Mouse (Mus musculus) Muller cell, postnatal 12 days (primary cell): ENCODE results near the gene Rdh5.

Experiments used
- DNase-seq: peaks from one replicate; pipeline ENCODE4 v3.0.0-alpha.2; 2015; ENCODE audit errors: inconsistent ontology term

The Rdh5 gene

DNA sequence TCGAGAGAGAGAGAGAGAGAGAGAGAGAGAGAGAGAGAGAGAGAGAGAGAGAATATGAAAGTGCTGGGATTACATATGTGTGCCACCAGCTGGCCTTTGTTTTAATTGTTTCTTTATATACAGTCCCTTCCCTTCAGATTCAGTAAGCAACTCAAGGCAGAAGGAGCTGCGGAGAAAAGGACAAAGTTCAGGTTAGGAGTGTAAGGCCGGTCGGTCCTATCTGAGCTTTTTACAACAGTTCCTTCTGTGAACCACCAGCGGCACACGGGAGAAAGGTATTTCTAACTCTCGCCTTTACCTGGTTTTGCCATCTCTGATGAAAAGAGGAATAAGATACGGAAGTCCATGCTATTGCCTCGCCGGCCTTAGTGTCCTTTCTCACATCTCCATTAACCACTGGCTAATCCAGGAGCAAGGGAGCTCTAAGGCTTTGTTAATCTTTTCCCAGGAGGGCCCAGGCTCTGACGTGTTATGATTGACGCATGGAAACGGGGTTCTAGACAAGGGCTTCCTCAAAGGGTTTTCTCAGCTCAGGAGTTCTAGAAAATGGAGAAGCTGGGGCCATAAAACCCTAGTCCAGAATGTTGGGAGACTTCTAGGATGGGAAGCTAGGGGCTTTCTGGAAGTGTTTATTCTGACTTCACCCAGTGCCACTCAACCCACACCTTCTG, 13.8 kb downstream of the Rdh5 start:
- DNase-seq: no peak

DNA sequence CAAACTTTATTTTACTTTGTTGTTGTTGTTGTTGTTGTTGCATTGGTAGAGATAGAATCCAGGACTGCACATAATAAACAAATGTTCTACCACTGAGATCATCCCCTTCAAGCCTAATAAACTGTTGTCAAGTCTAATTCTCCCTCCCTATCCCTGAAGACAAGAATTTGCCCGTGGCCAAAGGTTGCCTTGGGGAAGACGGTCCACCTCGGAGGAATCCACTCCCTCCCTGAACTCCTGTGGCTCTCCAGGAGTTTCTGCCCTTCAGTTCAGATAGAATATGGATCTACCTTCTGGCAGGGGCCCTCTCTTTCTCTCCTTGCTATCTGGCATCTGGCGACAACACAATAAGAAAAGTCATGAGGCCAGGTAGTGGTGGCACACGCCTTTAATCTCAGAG, 17.9 kb downstream of the Rdh5 start:
- no peak for DNase-seq

DNA sequence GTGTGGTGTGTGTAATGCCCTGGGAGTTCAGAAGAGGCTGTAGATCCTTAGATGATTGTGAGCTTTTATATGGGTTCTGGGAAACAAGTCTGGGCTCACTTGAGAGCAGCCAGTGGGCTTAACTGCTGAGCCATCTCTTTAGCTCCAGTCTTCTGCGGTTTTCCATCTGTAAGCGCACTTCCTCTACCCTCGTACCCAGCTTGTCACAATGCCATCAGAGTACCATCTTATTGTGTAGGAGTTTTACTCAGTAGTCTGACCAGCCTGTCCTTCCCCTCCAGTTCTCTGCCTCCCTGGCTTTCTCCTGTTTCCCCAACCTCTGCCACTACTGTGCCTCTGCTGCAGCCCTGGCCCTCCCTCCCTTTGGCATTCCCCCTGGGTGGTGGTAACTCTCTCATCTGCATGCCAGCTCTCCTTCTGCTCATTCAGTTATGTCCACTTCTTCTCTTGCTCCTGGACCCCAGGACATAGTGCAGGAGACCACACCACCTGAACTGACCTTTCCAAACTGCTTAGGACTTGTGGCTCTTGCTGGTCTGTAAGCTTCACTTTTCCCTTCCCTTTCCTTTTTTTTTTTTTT, 20.2 kb downstream of the Rdh5 start:
- DNase-seq: no peak

DNA sequence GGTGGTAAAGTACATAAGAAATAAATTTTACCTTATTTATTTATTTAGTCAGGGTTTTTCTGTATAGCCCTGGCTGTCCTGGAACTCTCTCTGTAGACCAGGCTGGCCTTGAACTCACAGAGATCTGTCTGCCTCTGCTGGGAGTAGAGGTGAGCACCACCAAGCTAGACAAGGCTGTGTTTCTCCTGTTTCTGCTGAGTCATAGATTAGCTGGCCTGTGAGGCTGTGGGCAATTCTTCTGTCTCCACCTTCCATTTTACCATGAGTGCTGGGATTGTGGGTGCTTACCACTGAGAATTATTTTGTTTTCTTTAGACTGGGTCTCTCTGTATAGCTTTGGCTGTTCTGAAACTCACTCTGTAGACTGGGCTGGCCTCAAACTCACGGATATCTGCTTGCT, 21.3 kb downstream of the Rdh5 start:
- no peak for DNase-seq

DNA sequence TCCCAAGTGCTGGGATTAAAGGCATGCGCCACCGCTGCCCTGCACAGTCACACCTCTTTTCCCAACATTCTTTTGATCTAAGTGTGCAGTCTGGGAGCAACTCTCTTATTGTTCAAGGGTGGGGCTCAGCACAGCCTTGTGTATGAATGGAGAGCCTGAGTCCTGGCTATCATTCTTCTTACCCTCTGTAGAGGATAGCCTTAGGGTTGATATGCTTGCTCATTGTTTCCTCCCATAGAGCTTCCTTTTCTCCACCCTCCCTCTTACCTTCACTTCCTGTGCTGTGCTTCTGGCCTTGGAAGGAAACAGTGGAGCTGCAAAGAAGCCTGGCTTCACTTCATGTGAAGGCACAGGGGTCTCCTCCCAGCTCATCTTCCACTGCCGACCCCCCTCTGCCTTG, 22.0 kb downstream of the Rdh5 start, which contains the start of gene Cd63:
Cd63 (plus strand) TSS at position 292 of the 400 bp plus-strand sequence.
- DNase-seq: no peak

DNA sequence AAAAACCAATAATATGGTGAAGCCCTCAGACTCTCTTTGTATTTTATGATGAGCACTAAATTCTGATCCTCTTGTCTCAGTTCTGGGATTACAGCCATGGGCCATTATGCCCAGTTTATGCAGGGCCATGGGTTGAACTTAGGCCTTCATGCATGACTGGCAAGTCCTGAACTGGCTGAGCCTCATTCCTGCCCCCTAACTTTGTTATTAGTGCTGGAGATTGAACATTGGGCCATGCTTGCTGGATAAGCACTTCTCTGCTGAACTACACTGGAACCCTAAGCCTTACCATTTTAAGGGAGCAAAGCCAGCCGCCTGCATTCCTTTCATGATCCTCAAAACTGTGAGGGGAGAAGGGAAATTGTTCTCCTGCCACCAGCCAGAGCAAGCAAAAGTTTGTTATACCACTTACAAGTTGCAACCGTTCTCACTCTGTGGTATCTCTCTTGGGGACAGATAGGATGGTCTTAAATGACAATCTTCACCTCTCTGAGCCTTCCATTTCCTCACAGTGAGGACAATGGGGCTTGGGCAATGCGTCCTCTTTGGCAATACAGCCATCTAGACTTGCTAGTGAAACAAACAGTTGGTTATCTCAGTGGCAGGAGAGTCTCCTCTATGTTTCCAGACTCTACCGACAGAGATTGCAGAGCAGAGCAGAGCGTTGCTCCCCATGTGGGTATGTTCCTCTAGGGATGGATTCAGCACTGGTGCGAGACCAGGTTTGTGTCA, 22.8 kb downstream of the Rdh5 start:
- DNase-seq: no peak

DNA sequence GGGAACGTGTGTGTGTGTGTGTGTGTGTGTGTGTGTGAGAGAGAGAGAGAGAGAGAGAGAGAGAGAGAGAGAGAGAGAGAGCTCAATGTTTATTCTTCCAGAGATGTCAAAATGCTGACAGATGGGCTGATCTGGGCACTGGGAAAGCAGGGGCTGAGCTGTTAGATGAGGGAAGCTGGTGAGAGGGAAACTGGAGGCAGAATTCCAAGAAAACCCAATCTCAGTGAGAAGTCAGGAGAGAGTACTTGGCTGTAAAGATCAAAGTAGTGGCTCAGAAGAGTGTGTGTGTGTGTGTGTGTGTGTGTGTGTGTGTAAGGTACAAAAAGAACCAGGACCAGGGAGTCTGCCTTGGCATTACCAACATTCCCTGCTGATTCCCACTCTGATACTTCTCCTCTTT, 25.2 kb downstream of the Rdh5 start:
- no peak for DNase-seq

DNA sequence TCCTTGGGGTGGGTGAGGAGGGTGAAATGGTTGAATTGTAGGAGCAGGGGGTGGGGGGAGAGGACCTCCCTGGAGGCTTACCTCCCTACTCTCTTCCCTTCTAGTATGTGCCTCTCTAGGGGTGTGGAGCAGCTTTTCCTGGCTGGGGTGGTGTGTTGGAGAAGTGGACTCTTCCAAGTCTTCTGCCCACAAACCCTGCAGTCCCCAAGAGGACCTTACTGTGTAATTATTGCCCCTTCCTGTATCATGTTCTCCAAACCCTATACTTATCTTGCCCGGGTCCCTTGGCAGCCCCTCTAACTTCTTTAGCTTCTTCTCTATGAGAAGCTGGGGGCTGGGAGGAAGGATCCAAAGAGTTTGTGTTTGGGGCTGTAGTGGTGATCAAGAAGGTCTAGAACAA, 25.9 kb downstream of the Rdh5 start:
- no peak for DNase-seq

DNA sequence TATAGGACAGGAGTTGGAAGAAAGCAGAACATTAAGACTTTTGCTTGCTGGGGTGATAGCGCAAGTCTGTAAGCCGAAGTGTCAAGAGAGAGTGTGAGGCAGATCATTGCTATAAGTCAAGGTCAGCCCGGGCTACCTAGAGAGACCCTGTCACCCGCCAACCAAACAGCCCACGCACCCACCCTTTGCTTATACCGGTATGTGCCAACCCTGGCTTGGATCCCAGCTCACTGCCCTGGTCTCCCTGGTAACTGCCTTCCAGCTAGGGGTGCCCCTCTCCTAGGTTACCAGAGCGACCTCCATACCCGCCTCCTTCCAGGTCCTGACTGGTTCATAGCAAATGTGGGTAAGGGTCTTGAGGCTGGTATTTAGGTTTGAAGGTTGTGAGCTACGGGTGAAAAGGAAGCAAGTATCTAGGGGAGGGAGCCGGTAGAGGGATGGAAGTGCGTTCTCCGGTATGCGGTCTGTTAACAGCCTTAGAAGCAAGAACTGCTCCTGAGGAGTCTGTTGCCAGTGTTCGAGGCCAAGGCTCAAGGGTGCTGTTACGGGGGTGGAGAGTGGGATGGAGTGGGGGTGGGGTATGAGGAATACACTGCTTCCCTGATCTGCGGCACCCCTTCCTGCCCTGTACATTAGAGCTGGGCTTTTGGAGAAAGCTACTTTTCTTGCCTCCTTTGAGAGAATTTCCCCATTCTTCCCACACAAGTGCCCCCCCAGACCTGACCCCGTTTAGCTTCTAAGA, 26.6 kb downstream of the Rdh5 start:
- DNase-seq: peak; percentile 43

DNA sequence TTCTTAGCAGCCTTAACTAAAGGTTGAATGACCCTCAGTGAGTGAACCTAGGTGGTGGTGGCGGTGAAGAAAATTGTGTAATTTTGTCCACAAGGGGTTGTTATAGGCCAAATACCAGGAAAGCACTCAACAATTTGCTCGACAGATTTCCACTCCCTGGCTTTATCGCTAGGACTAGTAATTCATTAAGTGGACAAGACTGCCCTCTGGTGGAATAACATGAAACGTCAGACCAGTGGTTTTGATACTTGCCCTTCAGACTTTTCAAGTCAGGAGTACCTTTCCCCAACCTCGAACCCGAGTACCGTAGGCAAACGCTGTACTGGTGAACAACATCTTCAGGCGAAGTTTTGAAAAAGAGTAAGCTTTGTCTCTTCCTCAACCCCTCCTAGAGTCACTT, 27.3 kb downstream of the Rdh5 start:
- peak; percentile 84 for DNase-seq

DNA sequence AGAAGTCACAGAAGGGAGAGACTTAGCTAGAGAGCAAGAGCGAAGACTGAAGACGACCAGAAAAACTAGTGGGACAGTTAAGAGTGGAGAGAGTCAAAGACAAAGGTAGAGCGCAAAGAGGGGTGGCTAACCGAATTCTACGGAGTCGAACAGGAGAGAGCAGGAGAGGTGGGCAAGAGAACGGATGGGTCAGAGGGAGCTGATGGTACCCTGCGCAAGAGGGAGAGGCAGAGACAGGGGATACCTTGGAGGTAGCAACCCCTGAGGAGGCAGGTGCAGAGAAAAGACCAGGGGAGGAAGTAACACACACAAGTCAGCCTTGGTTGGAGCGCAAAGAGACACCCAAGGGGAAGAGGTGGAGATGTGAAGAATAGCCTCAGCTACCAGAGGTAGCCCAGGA, 30.4 kb downstream of the Rdh5 start:
- no peak for DNase-seq

DNA sequence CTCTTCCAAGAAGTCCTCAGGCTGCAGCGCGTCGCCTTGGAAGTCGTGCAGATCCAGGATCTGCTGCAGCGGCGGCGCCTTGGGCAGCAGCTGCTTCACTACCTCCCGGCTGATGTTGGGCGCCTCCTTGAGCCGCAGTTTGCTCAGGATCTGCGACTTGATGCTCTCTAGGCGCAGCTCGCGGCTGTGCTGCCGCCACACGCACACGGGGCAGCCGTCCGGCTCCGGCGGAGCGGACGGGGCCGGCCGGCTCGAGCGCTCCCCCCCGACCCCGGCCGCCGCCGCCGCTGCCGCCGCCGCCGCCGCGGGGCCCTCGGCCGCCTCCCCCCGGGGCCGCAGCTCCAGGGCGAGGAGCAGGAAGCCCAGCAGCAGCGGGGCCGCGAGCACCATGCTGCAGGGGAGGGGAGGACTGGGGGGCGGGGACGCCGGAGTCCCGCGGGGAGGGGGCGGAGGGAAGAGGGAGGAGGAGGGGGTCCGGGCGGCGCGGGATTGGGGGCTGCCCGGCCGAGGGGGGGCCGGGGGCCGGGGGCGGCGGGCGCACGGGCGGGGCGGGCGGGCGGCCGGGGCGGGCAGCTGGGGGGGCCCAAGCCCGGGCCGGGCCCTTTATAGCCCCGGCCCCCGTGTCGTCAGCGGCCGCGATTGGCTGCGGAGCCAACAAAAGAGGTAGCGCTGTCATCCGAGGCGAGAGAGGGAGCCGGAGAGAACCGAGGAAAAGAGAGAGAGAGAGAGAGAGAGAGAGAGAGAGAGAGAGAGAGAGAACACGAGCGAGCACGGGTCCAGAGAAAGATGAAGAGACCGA, 31.2 kb downstream of the Rdh5 start, which contains the start of gene Gdf11:
Gdf11 (minus strand) TSS at position 423 of the 799 bp plus-strand sequence.
- peak; percentile 84 for DNase-seq

DNA sequence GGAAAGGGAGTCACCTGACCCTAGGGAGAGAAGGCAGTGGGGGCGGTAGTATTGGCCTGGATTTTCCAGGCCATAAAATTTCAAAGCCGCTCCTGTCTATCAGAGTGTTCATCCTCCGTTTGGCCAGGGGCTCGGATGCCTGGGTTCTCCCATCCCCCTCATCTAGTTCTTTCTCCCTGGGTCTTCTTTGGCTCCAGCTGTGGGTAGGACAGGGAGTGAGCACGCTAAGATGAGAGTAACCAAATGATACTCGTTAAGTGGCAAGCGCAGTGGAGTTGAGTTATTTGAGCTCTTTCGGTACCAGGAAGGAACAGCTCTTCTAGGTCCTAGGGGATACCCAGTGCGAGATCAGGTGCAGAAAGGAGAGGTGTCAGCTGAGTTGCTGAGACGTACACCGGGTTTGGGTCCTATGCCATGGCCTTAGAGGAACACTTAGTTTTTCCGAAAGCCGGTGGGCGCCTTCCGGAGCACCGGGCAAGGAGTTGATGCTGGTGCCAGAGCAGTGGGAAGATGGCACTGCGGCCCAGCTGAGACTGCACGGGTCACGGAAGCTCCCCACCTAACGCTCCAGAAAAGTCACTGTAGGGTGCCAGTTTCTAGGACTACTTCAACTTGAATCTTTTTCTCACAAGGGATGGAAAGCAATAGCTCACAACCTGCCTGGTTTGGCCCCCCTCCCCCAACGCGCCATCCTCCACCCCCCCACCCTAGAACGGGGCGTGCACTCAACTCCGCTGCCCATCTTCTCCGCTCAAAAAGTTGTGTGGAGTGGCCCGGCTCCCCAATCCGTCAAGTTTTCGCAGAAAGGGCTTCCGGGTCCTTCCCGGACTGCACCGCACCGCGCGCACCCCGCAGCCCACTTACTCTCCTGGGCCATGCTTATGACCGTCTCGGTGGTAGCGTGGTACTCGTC, 32.0 kb downstream of the Rdh5 start:
- DNase-seq: no peak

DNA sequence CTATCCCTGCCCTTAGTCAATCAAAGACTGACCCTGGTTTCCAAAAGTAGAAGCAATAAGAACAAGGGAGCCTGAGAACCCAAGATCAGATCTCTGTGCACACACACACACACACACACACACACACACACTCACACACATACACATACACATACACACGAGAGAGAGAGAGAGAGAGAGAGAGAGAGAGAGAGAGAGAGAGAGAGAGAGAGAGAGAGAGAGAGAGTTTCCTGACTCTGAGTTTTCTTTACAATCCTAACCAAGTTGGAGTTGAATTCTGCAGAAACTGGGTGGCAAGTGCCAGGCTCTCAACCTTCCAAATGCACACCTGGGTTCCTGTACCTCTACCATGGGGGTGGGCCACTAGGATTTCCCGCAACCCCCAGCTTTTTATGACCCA, 32.8 kb downstream of the Rdh5 start:
- no peak for DNase-seq

DNA sequence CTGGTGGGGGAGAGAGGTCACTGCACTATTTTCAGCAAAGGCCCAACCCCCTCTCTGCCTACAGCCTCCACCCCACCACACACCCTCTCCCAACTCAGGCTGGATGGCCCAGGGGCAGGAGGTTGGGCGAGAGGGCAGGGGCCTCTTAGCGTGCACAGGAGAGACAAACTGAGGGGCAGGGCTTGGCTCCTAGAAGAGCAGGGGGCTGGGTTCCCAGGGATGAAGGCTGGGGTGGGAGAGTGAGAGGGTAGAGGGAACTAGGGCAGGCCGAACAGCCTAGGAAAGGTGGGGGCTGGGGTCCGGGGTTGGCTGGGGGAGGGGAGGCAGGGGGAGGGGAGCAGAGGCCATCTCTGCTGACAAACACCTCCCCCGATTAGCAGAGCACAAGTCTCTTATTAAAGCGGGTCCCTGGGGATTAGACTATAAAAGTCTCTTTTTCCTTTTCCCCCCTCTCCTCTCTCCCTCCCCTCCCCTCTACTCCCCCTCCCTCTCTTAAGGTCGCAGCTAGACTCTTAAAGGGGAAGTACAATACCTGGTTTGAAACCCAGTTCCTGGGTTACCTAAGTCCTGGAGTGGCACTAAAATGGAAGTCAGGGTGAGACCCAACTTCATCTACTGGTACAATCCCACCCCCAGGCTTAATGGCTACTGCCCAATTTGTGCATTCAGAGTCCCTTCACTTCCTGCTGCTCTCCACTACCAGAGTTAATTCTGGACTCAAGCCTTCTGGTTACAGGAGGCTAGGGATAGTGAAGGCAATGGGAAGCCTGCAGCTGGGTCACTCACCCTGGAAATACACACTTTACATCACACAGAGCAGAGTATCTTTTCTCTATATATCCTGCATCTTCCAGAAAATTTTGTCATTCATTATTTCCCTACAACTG, 33.5 kb downstream of the Rdh5 start:
- DNase-seq: peak; percentile 29

DNA sequence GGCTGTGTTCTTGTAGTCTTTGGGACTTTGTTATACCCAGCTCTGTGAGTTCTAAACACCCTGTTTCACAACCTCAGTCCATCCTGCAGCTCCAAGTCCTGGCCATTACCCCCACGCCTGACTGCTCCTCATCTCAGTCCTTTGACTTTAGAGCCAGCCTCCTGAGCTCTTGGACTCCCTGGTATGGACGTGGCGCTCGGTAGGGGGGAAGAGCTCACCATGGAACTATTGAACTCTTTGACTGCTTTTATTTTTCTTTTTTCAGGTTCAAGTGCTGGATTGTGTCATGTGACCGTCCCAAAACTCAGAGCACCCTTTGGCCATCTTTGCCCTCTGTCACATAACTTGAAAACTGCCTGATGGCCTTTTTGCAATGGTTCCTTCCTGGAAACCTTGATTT, 40.6 kb downstream of the Rdh5 start:
- no peak for DNase-seq

DNA sequence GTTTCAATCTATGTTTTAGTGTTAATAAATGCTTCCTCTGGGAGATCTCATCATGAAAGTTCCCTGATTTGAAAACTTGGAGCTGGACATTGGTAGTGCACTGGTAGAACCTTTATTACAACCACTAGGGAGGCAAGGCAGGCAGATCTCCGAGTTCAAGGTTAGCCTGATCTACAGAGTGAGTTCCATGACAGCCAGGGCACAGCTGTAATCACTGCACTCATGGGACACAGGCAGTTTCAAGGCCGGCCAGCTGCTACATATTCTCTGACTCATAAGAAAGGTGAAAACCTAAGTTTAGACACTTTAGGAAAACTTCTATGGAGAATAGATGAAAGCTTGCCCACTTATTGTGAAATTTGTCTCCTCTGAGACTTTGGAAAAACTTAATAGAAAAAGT, 43.9 kb downstream of the Rdh5 start:
- no peak for DNase-seq

DNA sequence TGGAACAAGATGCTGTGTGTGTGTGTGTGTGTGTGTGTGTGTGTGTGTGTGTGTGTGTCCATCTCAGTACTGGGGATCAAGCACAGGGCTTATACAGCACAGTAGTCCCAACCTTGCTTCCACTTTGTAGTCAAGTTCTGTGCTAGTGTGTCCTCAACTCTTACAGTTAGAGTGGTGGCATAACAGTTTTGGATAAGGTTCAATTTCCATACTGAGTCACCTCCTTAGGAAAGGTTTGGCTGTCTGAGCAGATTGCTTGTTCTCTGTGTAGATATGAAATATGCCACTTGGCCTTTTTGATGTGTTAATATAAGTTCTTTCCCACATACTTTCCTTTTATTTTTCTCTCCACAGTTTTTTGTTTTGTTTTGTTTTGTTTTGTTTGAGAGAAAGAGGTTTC, 44.4 kb downstream of the Rdh5 start:
- DNase-seq: no peak

DNA sequence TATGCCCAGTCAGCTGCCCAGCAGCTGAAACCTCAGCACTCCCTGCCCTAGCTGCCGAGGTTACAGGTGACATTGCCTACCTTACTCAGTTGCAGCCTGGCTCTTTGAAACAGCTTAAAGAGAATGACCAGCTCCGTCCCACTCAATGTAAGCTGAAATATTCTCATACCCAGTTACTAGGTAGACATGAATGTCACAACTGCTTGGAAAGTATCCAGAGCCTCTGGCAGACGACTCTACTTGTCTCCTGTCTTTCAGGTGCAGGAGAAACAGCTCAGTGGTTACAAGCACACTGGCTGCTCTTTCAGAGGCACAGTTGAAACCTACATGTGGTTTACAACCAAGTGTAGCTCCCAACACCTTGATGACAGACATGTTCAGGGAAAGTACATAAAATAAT, 52.3 kb downstream of the Rdh5 start:
- no peak for DNase-seq
